Mouse (Mus musculus) CD4-positive naive resting alpha-beta T cell, adult 57 days (primary cell): ENCODE results near the gene Ambn. TPM values are rescaled to one million over a fixed set of nuclear protein-coding genes. Genes with fewer than 3 reads are reported as not detected.

Experiments
- total RNA-seq: library from RNA; stranded (reverse); gene quantifications from one replicate; pipeline ENCODE4 v1.2.4, GENCODE M21; 2023

The Ambn gene
- total RNA-seq, result not detected

DNA sequence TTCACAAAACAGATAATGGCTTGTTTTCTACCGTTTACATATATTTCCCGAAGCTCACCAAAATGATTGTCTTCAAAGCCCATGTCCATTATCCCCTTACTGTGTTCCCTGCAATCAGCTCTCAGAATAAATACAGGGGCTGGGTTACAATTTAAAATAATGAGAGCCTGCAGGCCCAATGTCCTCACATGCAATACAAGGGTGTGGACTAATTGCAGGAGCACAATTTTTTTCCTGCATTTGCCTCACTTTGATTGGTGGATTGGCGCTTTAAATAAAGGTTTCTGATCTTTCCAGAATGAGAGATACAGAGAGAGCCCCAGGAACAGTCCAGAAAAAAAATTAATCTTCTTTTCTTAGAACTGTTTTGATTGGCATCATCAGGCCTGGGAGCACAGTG, at the start of gene Ambn:
Ambn (plus strand) TSS at position 301 of the 400 bp plus-strand sequence.

DNA sequence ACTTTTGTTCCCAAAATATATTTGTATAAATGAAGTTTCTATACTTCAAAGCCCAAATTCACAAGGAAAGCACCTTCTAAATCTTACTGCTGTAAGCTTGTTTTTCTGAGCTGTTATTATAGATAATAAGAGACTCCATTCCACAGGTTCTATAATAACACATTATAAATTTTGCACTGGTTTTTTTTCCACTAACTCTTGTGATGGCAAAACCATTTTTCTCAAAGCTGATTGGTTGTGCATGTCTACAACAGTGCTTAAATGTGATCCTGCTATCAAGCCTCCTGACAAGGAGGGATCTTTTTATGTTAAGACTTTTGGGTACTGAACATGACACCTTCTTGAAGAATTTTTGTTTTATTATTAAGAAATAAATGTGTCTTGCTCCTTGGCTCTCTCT, 31.9 kb downstream of the Ambn start, which contains the start of gene Enam:
Enam (plus strand) TSS at position 301 of the 400 bp plus-strand sequence.

Other genes with a start within 250 kb of the Ambn start
- gene Gm7714, start 187.1 kb upstream of the Ambn start, total RNA-seq, result not detected
- not detected for gene Prol1, start 138.7 kb upstream of the Ambn start, total RNA-seq
- gene Amtn, start 79.9 kb upstream of the Ambn start, total RNA-seq, result not detected
- gene Enam, start 32.0 kb downstream of the Ambn start, total RNA-seq, result not detected
- gene Jchain, start 71.9 kb downstream of the Ambn start, total RNA-seq, result 50.5 TPM
- gene Utp3, start 98.5 kb downstream of the Ambn start, total RNA-seq, result 52.7 TPM
- 5.9 TPM for gene Rufy3, start 109.0 kb downstream of the Ambn start, total RNA-seq
- 41.4 TPM for gene Grsf1, start 220.2 kb downstream of the Ambn start, total RNA-seq